Mouse (Mus musculus) 3T3-L1 (cell line): ENCODE measurements around the gene Itpripl1.
"Not testable (repeated sequence)": the region's sequence is repeated elsewhere in the genome, so short reads cannot be mapped to it uniquely, and the experiment has no call there.

ENCODE experiments used
- DNase-seq: peaks from one replicate; pipeline ENCODE4 v3.0.0-alpha.2; 2015; ENCODE audit warnings: low read depth, low spot score

Itpripl1 gene

GRCm38 (mm10) chr2:127143158-127144063, at the start of gene Itpripl1:
TSS of gene Itpripl1 (minus strand) at chr2:127143442.
- DNase-seq = no peak

GRCm38 (mm10) chr2:127189574-127189973, 46.3 kb upstream of the Itpripl1 start:
- DNase-seq = no peak

- DNase-seq = peak; percentile 77
Observed at GRCm38 (mm10) chr2:127182598-127183381, 39.5 kb upstream of the Itpripl1 start.

- peak; percentile 82 for DNase-seq
Observed at GRCm38 (mm10) chr2:127166261-127166660, 23.0 kb upstream of the Itpripl1 start.

- DNase-seq = no peak
Observed at GRCm38 (mm10) chr2:127165675-127166074, 22.4 kb upstream of the Itpripl1 start.

GRCm38 (mm10) chr2:127145699-127146098, 2.5 kb upstream of the Itpripl1 start:
- no peak for DNase-seq

GRCm38 (mm10) chr2:127142577-127143157, 575 bp downstream of the Itpripl1 start:
- no peak for DNase-seq

- DNase-seq = no peak
Observed at GRCm38 (mm10) chr2:127142031-127142430, 1.2 kb downstream of the Itpripl1 start.

- DNase-seq = no peak
Observed at GRCm38 (mm10) chr2:127140011-127140410, 3.2 kb downstream of the Itpripl1 start.

GRCm38 (mm10) chr2:127139605-127140004, 3.6 kb downstream of the Itpripl1 start:
- DNase-seq = peak; percentile 48

- DNase-seq = peak; percentile 77
Observed at GRCm38 (mm10) chr2:127139094-127139493, 4.1 kb downstream of the Itpripl1 start.

- DNase-seq = peak; percentile 31
Observed at GRCm38 (mm10) chr2:127138449-127138848, 4.8 kb downstream of the Itpripl1 start.

- DNase-seq = no peak
Observed at GRCm38 (mm10) chr2:127137838-127138420, 5.3 kb downstream of the Itpripl1 start.

GRCm38 (mm10) chr2:127136979-127137378, 6.3 kb downstream of the Itpripl1 start:
- peak; percentile 89 for DNase-seq

GRCm38 (mm10) chr2:127135255-127135654, 8.0 kb downstream of the Itpripl1 start:
- DNase-seq = not testable (repeated sequence)

- peak; percentile 92 for DNase-seq
Observed at GRCm38 (mm10) chr2:127133621-127134461, 9.4 kb downstream of the Itpripl1 start, which contains the start of gene Ncaph. TSS of gene Ncaph (minus strand) at chr2:127133954.

GRCm38 (mm10) chr2:127131353-127131752, 11.9 kb downstream of the Itpripl1 start:
- no peak for DNase-seq

- peak; percentile 57 for DNase-seq
Observed at GRCm38 (mm10) chr2:127128926-127129325, 14.3 kb downstream of the Itpripl1 start.

- no peak for DNase-seq
Observed at GRCm38 (mm10) chr2:127121591-127122235, 21.5 kb downstream of the Itpripl1 start.

- no peak for DNase-seq
Observed at GRCm38 (mm10) chr2:127108986-127109385, 34.3 kb downstream of the Itpripl1 start.
